Mouse (Mus musculus) MEL (cell line): ENCODE results near the gene Fat2. TPM values are rescaled to one million over a fixed set of nuclear protein-coding genes. Genes with fewer than 3 reads are reported as not detected.

Experiments
- DNase-seq: peaks from one replicate; pipeline ENCODE4 v3.0.0; 2011; ENCODE audit warnings: low read depth, low spot score
- H3K27ac ChIP-seq: 2 replicates; pipeline ENCODE4 v1.5.1; 2012; ENCODE audit warnings: low read depth, mild to moderate bottlenecking, control low read depth, low read length, moderate library complexity; ENCODE audit not compliant: control insufficient read depth
- H3K27me3 ChIP-seq, 2 experiments: fragments of 150-350 bp in 1 of 2; sonication (generic) in 1 of 2; 2 replicates each; pipeline ENCODE4 v1.6.1; 2012; ENCODE audit warnings: low read length in 2 of 2, mild to moderate bottlenecking in 2 of 2, improper control_type of control experiment in 1 of 2, moderate library complexity in 1 of 2; ENCODE audit not compliant: insufficient read depth in 2 of 2, control insufficient read depth in 1 of 2
- H3K36me3 ChIP-seq, 2 experiments: 2 replicates each; pipeline ENCODE4 v1.6.1; 2012 to 2014; ENCODE audit warnings: low read length in 2 of 2, improper control_type of control experiment in 1 of 2, inconsistent platforms in 1 of 2, mild to moderate bottlenecking in 1 of 2; ENCODE audit not compliant: insufficient read depth in 2 of 2, control insufficient read depth in 1 of 2
- H3K4me1 ChIP-seq, 2 experiments: fragments of 150-350 bp in 1 of 2; sonication (generic) in 1 of 2; 2 replicates each; pipeline ENCODE4 v1.6.1; 2012; ENCODE audit warnings: low read length in 2 of 2, improper control_type of control experiment in 1 of 2, mild to moderate bottlenecking in 1 of 2; ENCODE audit not compliant: insufficient read depth in 2 of 2, control insufficient read depth in 1 of 2
- H3K4me3 ChIP-seq, 2 experiments: fragments of 150-350 bp in 1 of 2; sonication (generic) in 1 of 2; 2 replicates each; pipeline ENCODE4 v1.5.1; 2012; ENCODE audit warnings: low read depth in 2 of 2, low read length in 2 of 2, mild to moderate bottlenecking in 2 of 2, moderate library complexity in 2 of 2, control low read depth in 1 of 2, improper control_type of control experiment in 1 of 2; ENCODE audit not compliant: control insufficient read depth in 1 of 2, insufficient read depth in 1 of 2
- H3K79me2 ChIP-seq: 2 replicates; pipeline ENCODE4 v1.6.1; 2012; ENCODE audit warnings: mild to moderate bottlenecking, low read length, moderate library complexity; ENCODE audit not compliant: control insufficient read depth, poor library complexity, insufficient read depth
- H3K9ac ChIP-seq: 2 replicates; pipeline ENCODE4 v1.6.1; 2012; ENCODE audit warnings: low read depth, mild to moderate bottlenecking, control low read depth, low read length, moderate library complexity; ENCODE audit not compliant: control insufficient read depth, poor library complexity, severe bottlenecking
- H3K9me3 ChIP-seq: fragments of 150-350 bp; sonication (generic); replicated peaks from 2 replicates; pipeline ENCODE4 v1.6.1; 2012; ENCODE audit warnings: mild to moderate bottlenecking, low read length, improper control_type of control experiment, moderate library complexity; ENCODE audit not compliant: insufficient read depth
- BHLHE40 ChIP-seq: IDR thresholded peaks from 2 replicates; pipeline ENCODE4 v1.6.1; 2012; ENCODE audit warnings: low read depth, mild to moderate bottlenecking, inconsistent platforms, low read length, improper control_type of control experiment, borderline replicate concordance
- CHD1 ChIP-seq: IDR thresholded peaks from 2 replicates; pipeline ENCODE4 v1.6.1; 2012; ENCODE audit warnings: low read depth, mild to moderate bottlenecking, inconsistent platforms, low read length, improper control_type of control experiment
- CHD2 ChIP-seq: IDR thresholded peaks from 2 replicates; pipeline ENCODE4 v1.6.1; 2011; ENCODE audit warnings: low read length, improper control_type of control experiment
- E2F4 ChIP-seq: IDR thresholded peaks from 2 replicates; pipeline ENCODE4 v1.6.1; 2011; ENCODE audit warnings: low read depth, low read length, improper control_type of control experiment, borderline replicate concordance
- ELF1 ChIP-seq: IDR thresholded peaks from 2 replicates; pipeline ENCODE4 v1.6.1; 2014; ENCODE audit warnings: low read depth, mild to moderate bottlenecking, inconsistent platforms, low read length, improper control_type of control experiment, moderate library complexity
- EP300 ChIP-seq, 2 experiments: IDR thresholded peaks; 2 replicates each; pipeline ENCODE4 v1.6.1; 2011; ENCODE audit warnings: improper control_type of control experiment in 2 of 2, low read length in 2 of 2, low read depth in 1 of 2, mild to moderate bottlenecking in 1 of 2
- ETS1 ChIP-seq: IDR thresholded peaks from 2 replicates; pipeline ENCODE4 v1.6.1; 2012; ENCODE audit warnings: low read depth, mild to moderate bottlenecking, inconsistent platforms, low read length, improper control_type of control experiment, moderate library complexity
- GABPA ChIP-seq: IDR thresholded peaks from 2 replicates; pipeline ENCODE4 v1.6.1; 2012; ENCODE audit warnings: low read depth, mild to moderate bottlenecking, inconsistent platforms, low read length, improper control_type of control experiment, moderate library complexity
- HCFC1 ChIP-seq: IDR thresholded peaks from 2 replicates; pipeline ENCODE4 v1.6.1; 2012; ENCODE audit warnings: low read depth, mild to moderate bottlenecking, inconsistent platforms, low read length, improper control_type of control experiment, moderate library complexity
- KAT2A ChIP-seq: conservative IDR thresholded peaks from 2 replicates; pipeline ENCODE4 v1.6.1; 2012; ENCODE audit warnings: low read depth, low read length, improper control_type of control experiment, inconsistent platforms
- MAZ ChIP-seq: IDR thresholded peaks from 2 replicates; pipeline ENCODE4 v1.6.1; 2012; ENCODE audit warnings: low read depth, mild to moderate bottlenecking, inconsistent platforms, low read length, improper control_type of control experiment
- MEF2A ChIP-seq: IDR thresholded peaks from 2 replicates; pipeline ENCODE4 v1.6.1; 2014; ENCODE audit warnings: low read depth, mild to moderate bottlenecking, inconsistent platforms, low read length, improper control_type of control experiment; ENCODE audit not compliant: poor library complexity, insufficient replicate concordance, severe bottlenecking; ENCODE audit errors: extremely low read depth
- MYB ChIP-seq: IDR thresholded peaks from 2 replicates; pipeline ENCODE4 v1.6.1; 2011; ENCODE audit warnings: mild to moderate bottlenecking, low read depth, low read length, improper control_type of control experiment
- MYC ChIP-seq: IDR thresholded peaks from 2 replicates; pipeline ENCODE4 v1.6.1; 2011; ENCODE audit warnings: low read depth, mild to moderate bottlenecking, low read length, improper control_type of control experiment, moderate library complexity
- NELFE ChIP-seq: IDR thresholded peaks from 2 replicates; pipeline ENCODE4 v1.6.1; 2011; ENCODE audit warnings: low read depth, low read length, improper control_type of control experiment
- NRF1 ChIP-seq: IDR thresholded peaks from 2 replicates; pipeline ENCODE4 v1.6.1; 2014; ENCODE audit warnings: low read depth, mild to moderate bottlenecking, inconsistent platforms, low read length, improper control_type of control experiment, moderate library complexity; ENCODE audit not compliant: poor library complexity, insufficient read depth, severe bottlenecking
- POLR2A ChIP-seq, 2 experiments: IDR thresholded peaks; 2 replicates each; pipeline ENCODE4 v1.6.1; 2011 to 2012; ENCODE audit warnings: low read length in 2 of 2, mild to moderate bottlenecking in 2 of 2, control low read depth in 1 of 2, improper control_type of control experiment in 1 of 2, low read depth in 1 of 2, moderate library complexity in 1 of 2; ENCODE audit not compliant: control insufficient read depth in 1 of 2, insufficient read depth in 1 of 2, poor library complexity in 1 of 2
- POLR2AphosphoS2 ChIP-seq: IDR thresholded peaks from 2 replicates; pipeline ENCODE4 v1.6.1; 2011; ENCODE audit warnings: low read length, improper control_type of control experiment
- POLR2AphosphoS5 ChIP-seq: IDR thresholded peaks from 2 replicates; pipeline ENCODE4 v1.6.1; 2012; ENCODE audit warnings: low read depth, borderline replicate concordance, mild to moderate bottlenecking, inconsistent platforms, low read length, moderate library complexity, mixed read lengths
- RAD21 ChIP-seq: IDR thresholded peaks from 2 replicates; pipeline ENCODE4 v1.6.1; 2011; ENCODE audit warnings: mild to moderate bottlenecking, low read depth, low read length, improper control_type of control experiment
- SMC3 ChIP-seq: IDR thresholded peaks from 2 replicates; pipeline ENCODE4 v1.6.1; 2011; ENCODE audit warnings: low read depth, low read length, improper control_type of control experiment
- TAL1 ChIP-seq: IDR thresholded peaks from 2 replicates; pipeline ENCODE4 v1.6.1; 2012; ENCODE audit warnings: mild to moderate bottlenecking, inconsistent platforms, low read length, moderate library complexity, mixed read lengths
- USF1 ChIP-seq: IDR thresholded peaks from 2 replicates; pipeline ENCODE4 v1.6.1; 2014; ENCODE audit warnings: low read depth, mild to moderate bottlenecking, inconsistent platforms, low read length, improper control_type of control experiment, moderate library complexity
- USF2 ChIP-seq, 2 experiments: IDR thresholded peaks; 2 replicates each; pipeline ENCODE4 v1.6.1; 2011 to 2012; ENCODE audit warnings: improper control_type of control experiment in 2 of 2, low read length in 2 of 2, borderline replicate concordance in 1 of 2, inconsistent platforms in 1 of 2, low read depth in 1 of 2, mild to moderate bottlenecking in 1 of 2; ENCODE audit not compliant: insufficient read depth in 1 of 2
- ZC3H11A ChIP-seq: IDR thresholded peaks from 2 replicates; pipeline ENCODE4 v1.6.1; 2012; ENCODE audit warnings: low read depth, mild to moderate bottlenecking, inconsistent platforms, low read length, improper control_type of control experiment
- ZKSCAN1 ChIP-seq: IDR thresholded peaks from 2 replicates; pipeline ENCODE4 v1.6.1; 2012; ENCODE audit warnings: low read depth, mild to moderate bottlenecking, inconsistent platforms, low read length, improper control_type of control experiment, moderate library complexity
- ZMIZ1 ChIP-seq: IDR thresholded peaks from 2 replicates; pipeline ENCODE4 v1.6.1; 2012; ENCODE audit warnings: low read depth, mild to moderate bottlenecking, inconsistent platforms, low read length, improper control_type of control experiment, moderate library complexity
- ZNF384 ChIP-seq: IDR thresholded peaks from 2 replicates; pipeline ENCODE4 v1.6.1; 2012; ENCODE audit warnings: low read depth, mild to moderate bottlenecking, inconsistent platforms, low read length, improper control_type of control experiment
- polyA plus RNA-seq, 2 experiments: library from polyadenylated mRNA; stranded (reverse) in 1 of 2; unstranded in 1 of 2; fragments of >175 nt in 1 of 2; fragments of >200 nt in 1 of 2; gene quantifications; 2 replicates each; pipeline versions ENCODE4 v1.2.1 to v1.2.4; 2012; ENCODE audit warnings: low replicate concordance in 2 of 2, low read depth in 1 of 2; ENCODE audit not compliant: insufficient read length in 2 of 2, insufficient read depth in 1 of 2, missing spikeins in 1 of 2
- total RNA-seq: library from RNA; depleted of rRNA; stranded (reverse); fragments of 300-350 nt; gene quantifications from 2 replicates; pipeline ENCODE4 v1.2.3, GENCODE M21; 2012

Fat2 gene
- total and polyA plus RNA-seq, 3 experiments, result under 0.01 to 0.01 TPM; not detected in 1

DNA sequence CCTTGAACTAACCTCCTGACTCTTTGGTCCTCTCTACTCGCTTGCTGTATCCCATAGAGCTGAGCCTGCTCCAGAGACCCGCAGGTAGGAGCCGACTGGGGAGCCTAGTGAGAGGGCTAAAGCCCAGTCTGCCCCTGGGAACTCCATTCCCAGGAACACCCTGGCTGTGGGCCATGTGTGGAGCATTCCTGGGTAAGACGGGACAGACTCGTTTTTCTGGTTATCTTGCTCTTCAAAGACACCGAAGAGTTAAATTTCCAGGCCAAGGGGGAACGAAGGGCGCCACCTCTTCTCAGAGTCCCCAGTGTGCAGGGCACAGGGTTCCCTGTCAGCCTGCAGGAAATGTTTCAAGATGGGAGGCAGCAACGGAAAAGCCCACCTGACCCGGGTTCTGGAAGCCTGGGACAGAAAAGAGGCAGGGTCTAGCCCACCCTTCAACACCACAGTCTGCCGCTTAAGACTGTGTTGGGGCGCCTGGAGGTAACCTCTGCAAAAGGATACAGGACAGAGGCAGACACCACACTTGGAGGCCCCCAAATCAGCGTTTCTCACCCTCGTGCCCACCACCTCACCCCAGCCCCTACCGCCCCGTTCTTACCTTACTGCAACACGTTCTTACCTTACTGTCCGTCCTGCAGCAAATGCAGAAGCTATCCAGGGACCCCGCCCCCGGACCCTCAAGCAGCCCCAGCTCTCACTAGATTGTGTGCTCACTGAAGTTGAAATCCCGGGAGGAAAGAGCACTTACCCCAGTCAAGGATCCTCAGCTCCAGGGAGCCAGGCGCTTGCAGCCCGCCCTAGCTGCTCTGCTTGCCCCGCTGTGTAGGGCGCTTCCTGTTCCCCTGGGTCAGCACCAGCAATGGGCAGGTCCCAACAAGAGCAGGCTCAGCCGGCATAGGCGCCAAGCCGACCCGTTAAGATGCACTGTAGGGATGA, 22.3 kb downstream of the Fat2 start:
- DNase-seq, result no peak
- Histone ChIP-seq H3K27me3 (peaks cover 2 to 9% of the 10 kb centered on the region in 2 experiments; a peak in 3 of 4 replicates), H3K79me2 (no peaks in the 10 kb centered on the region), H3K36me3 (no peaks in the 10 kb centered on the region), H3K9ac (no peak overlapping the region), H3K4me1 (no peaks in the 10 kb centered on the region), H3K27ac (no peak overlapping the region), H3K9me3 (no peaks in the 10 kb centered on the region; the same call in 1 of the 2 replicates), H3K4me3 (no peak overlapping the region)
- TF ChIP-seq EP300 (IDR thresholded peaks at IDR 0.05; ENCODE audit: low read depth in 1 of 2, low read length in 2 of 2) (no peak), BHLHE40 (no peak), MEF2A (no peak), CHD2 (no peak), POLR2AphosphoS5 (no peak), RAD21 (no peak), MYB (no peak), NRF1 (no peak), ZKSCAN1 (no peak), KAT2A (no peak), SMC3 (no peak), POLR2AphosphoS2 (no peak), E2F4 (no peak), TAL1 (no peak), ZNF384 (no peak), GABPA (no peak), ETS1 (no peak), ZC3H11A (no peak), ZMIZ1 (no peak), MAZ (no peak)

DNA sequence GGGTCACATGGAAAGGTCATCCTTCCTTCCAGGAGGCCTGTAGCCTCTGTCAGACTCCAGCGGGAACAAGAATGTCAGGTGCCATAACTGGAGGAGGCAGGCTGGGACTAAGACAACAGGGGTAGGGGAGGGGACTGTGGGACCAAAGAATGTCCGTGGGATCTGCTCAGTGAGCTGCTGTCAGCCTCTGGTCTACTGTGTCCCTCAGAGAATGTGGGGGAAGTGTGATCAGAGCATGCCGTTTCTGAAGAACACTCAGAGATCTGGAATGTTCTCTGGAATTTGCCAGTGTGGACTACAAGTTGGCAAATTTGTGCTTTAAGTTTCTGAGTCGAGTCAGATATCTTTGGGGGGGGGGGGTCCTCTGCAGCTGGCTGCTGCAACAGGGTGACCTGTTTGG, 34.0 kb downstream of the Fat2 start:
- Histone ChIP-seq H3K36me3 (no peaks in the 10 kb centered on the region), H3K9ac (no peak overlapping the region), H3K27me3 (peaks cover 21 to 38% of the 10 kb centered on the region in 2 experiments), H3K9me3 (no peaks in the 10 kb centered on the region), H3K79me2 (no peaks in the 10 kb centered on the region), H3K4me1 (no peaks in the 10 kb centered on the region), H3K4me3 (no peak overlapping the region), H3K27ac (no peak overlapping the region)
- TF ChIP-seq NELFE (no peak), RAD21 (no peak), CHD1 (no peak), POLR2AphosphoS2 (no peak), EP300 (IDR thresholded peaks at IDR 0.05; ENCODE audit: low read depth in 1 of 2, low read length in 2 of 2) (no peak), USF2 (IDR thresholded peaks at IDR 0.05; ENCODE audit: borderline replicate concordance in 1 of 2, insufficient read depth in 1 of 2, low read depth in 1 of 2, low read length in 2 of 2) (no peak), ELF1 (no peak), USF1 (no peak), HCFC1 (no peak), NRF1 (no peak), ZKSCAN1 (no peak), POLR2A (IDR thresholded peaks at IDR 0.05; ENCODE audit: control insufficient read depth in 1 of 2, insufficient read depth in 1 of 2, low read depth in 1 of 2, low read length in 2 of 2, poor library complexity in 1 of 2) (no peak), MYC (no peak), GABPA (no peak), E2F4 (no peak), ZC3H11A (no peak), ZNF384 (no peak)
- no peak for DNase-seq
